Mouse (Mus musculus): ENCODE measurements around the gene Dmbt1.

DNA sequence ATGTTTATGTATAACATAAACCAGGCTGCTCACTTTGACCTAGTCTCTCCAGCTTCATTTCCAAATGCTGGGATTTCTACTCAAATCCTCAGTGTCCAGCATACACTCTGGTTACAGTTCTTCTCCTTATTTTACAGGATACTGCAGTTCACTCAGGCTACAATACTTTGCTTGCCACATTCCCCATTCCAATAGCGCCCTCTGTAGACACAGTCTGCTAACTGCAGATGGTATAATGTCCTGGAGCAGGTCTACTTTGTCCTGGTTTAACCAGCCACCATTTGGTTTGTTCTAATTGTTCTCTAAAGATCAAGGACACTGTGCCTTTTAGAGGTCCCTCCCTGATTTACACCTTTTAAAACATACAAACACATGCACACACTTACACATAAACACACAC lies 44.1 kb downstream of the Dmbt1 start:
- TF ChIP-seq GATA1 (IDR thresholded peaks at IDR 0.05; ENCODE audit: borderline replicate concordance, low read length), result no peak
- TF ChIP-seq FLI1 (IDR thresholded peaks at IDR 0.05; ENCODE audit: low read length), result no peak
